Mouse (Mus musculus): ENCODE results near the gene Sik3. TPM values are rescaled to one million over a fixed set of nuclear protein-coding genes. Genes with fewer than 3 reads are reported as not detected.

Sik3 gene
- polyA plus RNA-seq, 1 experiment from 2014 or later: 5.0 TPM

DNA sequence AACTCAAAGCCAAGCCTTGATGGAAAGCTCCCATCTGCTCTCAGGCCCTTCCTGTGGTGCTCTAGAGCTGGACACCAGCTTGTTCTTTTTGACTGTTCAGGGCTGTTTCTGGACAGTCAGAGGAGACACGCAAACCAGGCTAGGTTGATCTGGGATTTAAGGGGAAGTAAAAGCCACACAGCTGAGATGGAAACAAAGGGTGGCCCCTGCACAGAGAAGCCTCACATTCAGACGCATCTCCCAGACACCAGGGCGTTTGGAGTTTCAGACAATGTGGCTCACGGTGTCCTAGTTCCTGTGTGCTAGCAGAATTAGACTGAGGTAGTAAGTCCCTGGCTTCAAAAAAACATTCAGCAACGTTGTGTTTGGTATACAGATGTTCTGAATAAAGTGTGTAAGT, 6.4 kb upstream of the Sik3 start:
- Histone ChIP-seq H3K4me2 (ENCODE audit: low read depth, low read length) (no peak overlapping the region), H3K36me3 (replicated peaks; ENCODE audit: insufficient read depth, low read length) (no peaks in the 10 kb centered on the region), H3K27me3 (ENCODE audit: insufficient read depth, low read length) (no peaks in the 10 kb centered on the region), H3K9ac (replicated peaks) (no peak overlapping the region), H3K4me1 (ENCODE audit: insufficient read depth) (peaks cover 6% of the 10 kb centered on the region), H3K9me3 (ENCODE audit: low read length) (no peaks in the 10 kb centered on the region), H3K4me3 (ENCODE audit: low read depth, low read length) (no peak overlapping the region), H3K27ac (ENCODE audit: low read depth) (no peak overlapping the region)
- 47% methylated on average over 5 of the region's 5 CpGs for WGBS (ENCODE audit: insufficient replicate concordance)
- no peak for TF ChIP-seq CTCF (IDR thresholded peaks at IDR 0.05; ENCODE audit: low read depth)
- TF ChIP-seq EP300 (IDR thresholded peaks at IDR 0.05; ENCODE audit: low read depth): no peak
- ATAC-seq: no peak
- no peak for DNase-seq

DNA sequence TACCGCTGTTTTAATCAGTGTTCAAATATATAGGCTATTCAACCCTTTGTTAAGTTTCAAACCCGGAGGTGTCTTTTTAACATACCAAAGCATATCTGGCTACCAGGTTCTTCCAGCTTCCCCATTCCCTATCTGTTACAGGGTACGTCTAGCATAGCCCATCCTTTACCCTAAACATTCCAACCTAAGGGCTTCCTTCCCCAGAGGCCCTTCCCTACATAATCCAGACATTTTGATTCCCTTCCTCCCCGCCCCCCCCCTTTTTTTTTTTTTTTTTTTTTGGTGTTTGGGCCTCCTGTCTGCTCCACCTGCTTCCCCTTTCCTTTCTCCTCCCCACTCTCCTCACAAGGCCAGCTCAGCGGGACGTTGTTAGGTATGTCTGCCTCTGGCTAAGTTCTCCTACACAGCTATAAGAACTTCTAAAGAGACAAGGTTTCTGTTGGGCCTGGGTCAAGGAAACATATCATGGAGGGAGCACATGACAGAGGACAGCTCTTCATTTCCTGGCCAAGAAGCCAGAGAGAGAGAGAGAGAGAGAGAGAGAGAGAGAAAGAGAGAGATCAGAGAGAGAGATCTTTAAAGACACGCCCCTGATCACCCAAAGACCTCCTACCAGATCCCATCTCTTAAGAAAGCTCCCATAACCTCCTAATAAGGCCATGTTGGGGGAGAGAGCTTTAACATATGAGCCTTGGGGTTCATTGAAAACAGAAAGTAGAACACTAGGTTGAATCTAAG, 3.5 kb upstream of the Sik3 start:
- Histone ChIP-seq H3K4me2 (ENCODE audit: low read depth, low read length) (peak overlapping the region; percentile 22; the same call in 1 of the 2 replicates), H3K4me1 (ENCODE audit: insufficient read depth) (peaks cover 18% of the 10 kb centered on the region), H3K27me3 (ENCODE audit: insufficient read depth, low read length) (no peaks in the 10 kb centered on the region), H3K9me3 (ENCODE audit: low read length) (no peaks in the 10 kb centered on the region), H3K4me3 (ENCODE audit: low read depth, low read length) (no peak overlapping the region), H3K27ac (ENCODE audit: low read depth) (peak overlapping the region; percentile 65), H3K9ac (replicated peaks) (no peak overlapping the region), H3K36me3 (replicated peaks; ENCODE audit: insufficient read depth, low read length) (no peaks in the 10 kb centered on the region)
- DNase-seq (no peak), ATAC-seq (no peak)
- TF ChIP-seq CTCF (IDR thresholded peaks at IDR 0.05; ENCODE audit: low read depth): no peak
- TF ChIP-seq EP300 (IDR thresholded peaks at IDR 0.05; ENCODE audit: low read depth): no peak
- 58% methylated on average over 6 of the region's 7 CpGs for WGBS (ENCODE audit: insufficient replicate concordance)

GRCm38 (mm10) chr9:46009669-46009983, 3.0 kb upstream of the Sik3 start:
- Histone ChIP-seq H3K27me3 (ENCODE audit: insufficient read depth, low read length) (no peaks in the 10 kb centered on the region), H3K36me3 (replicated peaks; ENCODE audit: insufficient read depth, low read length) (no peaks in the 10 kb centered on the region), H3K4me2 (ENCODE audit: low read depth, low read length) (peak overlapping the region; percentile 22; the same call in 1 of the 2 replicates), H3K4me1 (ENCODE audit: insufficient read depth) (peaks cover 23% of the 10 kb centered on the region), H3K4me3 (ENCODE audit: low read depth, low read length) (no peak overlapping the region), H3K27ac (ENCODE audit: low read depth) (peak overlapping the region; percentile 65), H3K9ac (replicated peaks) (no peak overlapping the region), H3K9me3 (ENCODE audit: low read length) (no peaks in the 10 kb centered on the region)
- 14% methylated on average over 1 of the region's 1 CpGs for WGBS (ENCODE audit: insufficient replicate concordance)
- TF ChIP-seq CTCF (IDR thresholded peaks at IDR 0.05; ENCODE audit: low read depth) (no peak), EP300 (IDR thresholded peaks at IDR 0.05; ENCODE audit: low read depth) (no peak)
- DNase-seq (no peak), ATAC-seq (no peak)

GRCm38 (mm10) chr9:46011094-46011970, 1.3 kb upstream of the Sik3 start:
- Histone ChIP-seq H3K4me2 (ENCODE audit: low read depth, low read length) (peak overlapping the region; percentile 86; the same call in 1 of the 2 replicates), H3K27ac (ENCODE audit: low read depth) (no peak overlapping the region), H3K27me3 (ENCODE audit: insufficient read depth, low read length) (no peaks in the 10 kb centered on the region), H3K4me1 (ENCODE audit: insufficient read depth) (peaks cover 33% of the 10 kb centered on the region), H3K9ac (replicated peaks) (no peak overlapping the region), H3K36me3 (replicated peaks; ENCODE audit: insufficient read depth, low read length) (no peaks in the 10 kb centered on the region), H3K9me3 (ENCODE audit: low read length) (no peaks in the 10 kb centered on the region), H3K4me3 (ENCODE audit: low read depth, low read length) (no peak overlapping the region)
- ATAC-seq (no peak), DNase-seq (no peak)
- TF ChIP-seq CTCF (IDR thresholded peaks at IDR 0.05; ENCODE audit: low read depth): no peak
- peak; percentile 67; the same call in 1 of the 2 replicates for TF ChIP-seq EP300 (IDR thresholded peaks at IDR 0.05; ENCODE audit: low read depth)
- 30% methylated on average over 3 of the region's 3 CpGs for WGBS (ENCODE audit: insufficient replicate concordance)

DNA sequence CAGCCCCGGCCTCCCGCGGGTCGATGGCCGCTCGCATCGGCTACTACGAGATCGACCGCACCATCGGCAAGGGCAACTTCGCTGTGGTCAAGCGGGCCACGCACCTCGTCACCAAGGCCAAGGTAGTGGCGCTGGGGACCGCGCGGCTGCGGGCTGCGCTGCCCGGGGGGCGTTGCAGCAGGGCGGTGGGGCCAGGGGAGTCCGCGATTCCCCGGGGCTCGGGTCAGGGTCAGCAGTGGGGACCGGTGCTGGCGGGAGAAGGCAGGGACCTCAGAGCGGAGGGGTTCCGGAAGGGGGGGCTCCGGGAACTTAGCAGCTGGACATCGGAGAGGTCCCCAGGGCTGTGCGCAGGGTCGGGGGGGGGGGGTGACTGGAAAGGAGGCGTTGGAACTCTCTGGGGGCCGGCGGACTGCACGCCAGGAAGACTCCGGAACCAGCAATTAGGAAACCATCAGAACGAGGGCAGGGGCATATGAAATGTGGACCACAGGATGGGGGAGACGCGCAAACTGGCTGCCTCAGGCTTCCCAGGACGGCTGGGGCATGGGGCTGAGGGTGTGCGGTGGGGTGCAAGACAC, 478 bp downstream of the Sik3 start:
- H3K36me3 ChIP-seq (replicated peaks; ENCODE audit: insufficient read depth, low read length): no peaks in the 10 kb centered on the region
- H3K4me1 ChIP-seq (ENCODE audit: insufficient read depth): peaks cover 37% of the 10 kb centered on the region
- peak overlapping the region; percentile 86 for H3K4me2 ChIP-seq (ENCODE audit: low read depth, low read length)
- WGBS (ENCODE audit: insufficient replicate concordance): 2% methylated on average over 39 of the region's 46 CpGs
- TF ChIP-seq EP300 (IDR thresholded peaks at IDR 0.05; ENCODE audit: low read depth): no peak
- TF ChIP-seq CTCF (IDR thresholded peaks at IDR 0.05; ENCODE audit: low read depth): no peak
- H3K27me3 ChIP-seq (ENCODE audit: insufficient read depth, low read length): no peaks in the 10 kb centered on the region
- peak overlapping the region; percentile 88 for H3K9ac ChIP-seq (replicated peaks)
- DNase-seq: no peak
- H3K9me3 ChIP-seq (ENCODE audit: low read length): no peaks in the 10 kb centered on the region
- peak overlapping the region; percentile 91 for H3K27ac ChIP-seq (ENCODE audit: low read depth)
- H3K4me3 ChIP-seq (ENCODE audit: low read depth, low read length): peak overlapping the region; percentile 85
- ATAC-seq: peak; percentile 66

- DNase-seq (no peak), ATAC-seq (no peak)
- WGBS (ENCODE audit: insufficient replicate concordance): under 1% methylated on average over 5 of the region's 5 CpGs
- Histone ChIP-seq H3K27ac (ENCODE audit: low read depth) (peak overlapping the region; percentile 91), H3K27me3 (ENCODE audit: insufficient read depth, low read length) (no peaks in the 10 kb centered on the region), H3K4me3 (ENCODE audit: low read depth, low read length) (peak overlapping the region; percentile 85), H3K9ac (replicated peaks) (peak overlapping the region; percentile 88), H3K4me2 (ENCODE audit: low read depth, low read length) (peak overlapping the region; percentile 86), H3K36me3 (replicated peaks; ENCODE audit: insufficient read depth, low read length) (0 out of 2 replicates have a peak, but pooled peaks cover 3% of the 10 kb centered on the region), H3K9me3 (ENCODE audit: low read length) (no peaks in the 10 kb centered on the region), H3K4me1 (ENCODE audit: insufficient read depth) (peaks cover 37% of the 10 kb centered on the region)
- TF ChIP-seq EP300 (IDR thresholded peaks at IDR 0.05; ENCODE audit: low read depth): no peak
Observed at GRCm38 (mm10) chr9:46013616-46014015, 996 bp downstream of the Sik3 start.

Data from liver, postnatal 0 days (tissue).